Mouse (Mus musculus): ENCODE results near the gene Tmem270. TPM values are rescaled to one million over a fixed set of nuclear protein-coding genes. Genes with fewer than 3 reads are reported as not detected.
A peak's percentile ranks its signal among the peaks of the same experiment; 100 is the strongest.
"Not testable (repeated sequence)": the region's sequence is repeated elsewhere in the genome, so short reads cannot be mapped to it uniquely, and the experiment has no call there.

Gene Tmem270
- total and polyA plus RNA-seq, 3 experiments, result not detected

DNA sequence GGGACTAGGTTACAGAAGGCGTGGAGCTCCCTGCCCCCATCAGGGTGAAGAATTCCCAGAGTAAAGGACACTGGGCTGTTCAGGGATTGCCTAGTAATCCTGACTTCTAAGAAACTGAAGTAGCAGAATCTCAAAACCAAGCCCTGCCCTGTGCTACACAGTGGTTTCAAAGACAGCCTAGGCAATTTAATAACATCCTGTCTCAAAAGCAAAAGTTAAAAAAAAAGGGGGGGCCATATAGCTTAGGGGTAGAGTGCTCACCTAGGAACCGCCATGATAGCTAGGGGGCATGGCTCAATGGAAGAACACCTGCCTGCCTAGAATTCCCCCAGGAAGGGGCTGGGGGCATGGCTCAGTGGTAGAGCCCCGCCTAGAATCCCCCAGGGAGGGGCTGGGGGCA is 32.5 kb upstream of the Tmem270 start:
- H3K4me3 ChIP-seq, result no peak overlapping the region
- H3K36me3 ChIP-seq (ENCODE audit: control insufficient read depth, insufficient read depth, low read length), result no peaks in the 10 kb centered on the region
- H3K4me1 ChIP-seq (ENCODE audit: control insufficient read depth, insufficient read depth, low read length), result no peaks in the 10 kb centered on the region
- TF ChIP-seq POLR2A (IDR thresholded peaks at IDR 0.05; ENCODE audit: insufficient read depth, low read depth, low read length) (no peak), EP300 (IDR thresholded peaks at IDR 0.05; ENCODE audit: insufficient read depth, low read depth, low read length) (no peak), CTCF (IDR thresholded peaks at IDR 0.05) (no peak)
- H3K79me2 ChIP-seq (replicated peaks; ENCODE audit: control insufficient read depth, insufficient read depth, low read length), result no peaks in the 10 kb centered on the region
- no peaks in the 10 kb centered on the region for H3K27me3 ChIP-seq (ENCODE audit: control insufficient read depth, insufficient read depth, low read length)
- H3K27ac ChIP-seq, result no peak overlapping the region
- intact Hi-C loops (cut with DNase I), result no loop called here
- WGBS, result 80% methylated on average over 3 of the region's 3 CpGs
- DNase-seq, result no peak
- no peak overlapping the region for H3K9ac ChIP-seq (ENCODE audit: low read depth, low read length)

DNA sequence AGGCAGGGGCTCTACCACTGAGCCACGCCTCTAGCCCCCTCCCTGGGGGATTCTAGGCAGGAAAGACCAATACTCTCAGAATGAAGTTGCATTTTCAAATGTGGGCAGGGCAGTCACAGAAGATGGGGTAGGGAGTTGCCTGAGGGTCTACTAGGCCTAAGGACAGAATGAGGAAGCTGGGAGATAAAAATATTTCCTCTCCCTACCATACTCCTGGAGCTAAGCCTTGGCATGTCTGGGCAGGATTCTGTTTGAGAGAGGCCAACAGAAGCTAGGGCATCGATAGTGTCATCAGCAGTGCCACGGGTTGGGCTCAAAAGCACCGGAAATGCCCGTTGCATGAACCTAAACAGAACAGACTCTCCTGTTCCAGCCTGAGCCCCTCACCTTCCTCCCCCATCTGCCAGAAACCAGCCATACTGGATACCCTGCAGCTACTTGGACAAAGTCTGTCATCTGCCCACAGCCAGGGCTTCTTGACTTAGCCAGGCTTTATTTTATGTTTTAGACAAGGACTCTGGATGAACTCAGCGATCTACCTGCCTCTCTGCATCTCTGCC is 30.2 kb upstream of the Tmem270 start:
- intact Hi-C loops (cut with DNase I), result no loop called here
- H3K79me2 ChIP-seq (replicated peaks; ENCODE audit: control insufficient read depth, insufficient read depth, low read length), result no peaks in the 10 kb centered on the region
- H3K36me3 ChIP-seq (ENCODE audit: control insufficient read depth, insufficient read depth, low read length), result no peaks in the 10 kb centered on the region
- H3K4me3 ChIP-seq, result no peak overlapping the region
- H3K9ac ChIP-seq (ENCODE audit: low read depth, low read length), result no peak overlapping the region
- no peak for DNase-seq
- 74% methylated on average over 6 of the region's 6 CpGs for WGBS
- H3K4me1 ChIP-seq (ENCODE audit: control insufficient read depth, insufficient read depth, low read length), result no peaks in the 10 kb centered on the region
- TF ChIP-seq POLR2A (IDR thresholded peaks at IDR 0.05; ENCODE audit: insufficient read depth, low read depth, low read length) (no peak), CTCF (IDR thresholded peaks at IDR 0.05) (no peak), EP300 (IDR thresholded peaks at IDR 0.05; ENCODE audit: insufficient read depth, low read depth, low read length) (no peak)
- no peaks in the 10 kb centered on the region for H3K27me3 ChIP-seq (ENCODE audit: control insufficient read depth, insufficient read depth, low read length)
- no peak overlapping the region for H3K27ac ChIP-seq

GRCm38 (mm10) chr5:134936051-134936450 is 29.5 kb upstream of the Tmem270 start:
- H3K9ac ChIP-seq (ENCODE audit: low read depth, low read length), result no peak overlapping the region
- no peak overlapping the region for H3K27ac ChIP-seq
- TF ChIP-seq EP300 (IDR thresholded peaks at IDR 0.05; ENCODE audit: insufficient read depth, low read depth, low read length) (no peak), CTCF (IDR thresholded peaks at IDR 0.05) (no peak), POLR2A (IDR thresholded peaks at IDR 0.05; ENCODE audit: insufficient read depth, low read depth, low read length) (no peak)
- H3K79me2 ChIP-seq (replicated peaks; ENCODE audit: control insufficient read depth, insufficient read depth, low read length), result no peaks in the 10 kb centered on the region
- 76% methylated on average over 6 of the region's 6 CpGs for WGBS
- H3K36me3 ChIP-seq (ENCODE audit: control insufficient read depth, insufficient read depth, low read length), result no peaks in the 10 kb centered on the region
- no peaks in the 10 kb centered on the region for H3K27me3 ChIP-seq (ENCODE audit: control insufficient read depth, insufficient read depth, low read length)
- no peaks in the 10 kb centered on the region for H3K4me1 ChIP-seq (ENCODE audit: control insufficient read depth, insufficient read depth, low read length)
- intact Hi-C loops (cut with DNase I), result no loop called here
- no peak for DNase-seq
- H3K4me3 ChIP-seq, result no peak overlapping the region

- WGBS, result 83% methylated on average over 3 of the region's 3 CpGs
- Histone ChIP-seq H3K36me3 (ENCODE audit: control insufficient read depth, insufficient read depth, low read length) (no peaks in the 10 kb centered on the region), H3K9ac (ENCODE audit: low read depth, low read length) (no peak overlapping the region), H3K27me3 (ENCODE audit: control insufficient read depth, insufficient read depth, low read length) (no peaks in the 10 kb centered on the region), H3K4me1 (ENCODE audit: control insufficient read depth, insufficient read depth, low read length) (no peaks in the 10 kb centered on the region), H3K4me3 (no peak overlapping the region), H3K27ac (no peak overlapping the region), H3K79me2 (replicated peaks; ENCODE audit: control insufficient read depth, insufficient read depth, low read length) (no peaks in the 10 kb centered on the region)
- intact Hi-C loops (cut with DNase I), result no loop called here
- DNase-seq, result no peak
- TF ChIP-seq EP300 (IDR thresholded peaks at IDR 0.05; ENCODE audit: insufficient read depth, low read depth, low read length), result no peak
Observed at GRCm38 (mm10) chr5:134934666-134935065, 28.1 kb upstream of the Tmem270 start.

GRCm38 (mm10) chr5:134933686-134934085 is 27.2 kb upstream of the Tmem270 start:
- H3K36me3 ChIP-seq (ENCODE audit: control insufficient read depth, insufficient read depth, low read length); H3K27me3 ChIP-seq (ENCODE audit: control insufficient read depth, insufficient read depth, low read length); H3K9ac ChIP-seq (ENCODE audit: low read depth, low read length); H3K4me3 ChIP-seq; H3K79me2 ChIP-seq (replicated peaks; ENCODE audit: control insufficient read depth, insufficient read depth, low read length); DNase-seq; H3K4me1 ChIP-seq (ENCODE audit: control insufficient read depth, insufficient read depth, low read length); H3K27ac ChIP-seq: not testable (repeated sequence)
- intact Hi-C loops (cut with DNase I), result loop anchor here (2.0 kb wide), 1 partner anchor 31 kb away; no protein-coding TSS in a partner anchor
- 93% methylated on average over 5 of the region's 5 CpGs for WGBS

DNA sequence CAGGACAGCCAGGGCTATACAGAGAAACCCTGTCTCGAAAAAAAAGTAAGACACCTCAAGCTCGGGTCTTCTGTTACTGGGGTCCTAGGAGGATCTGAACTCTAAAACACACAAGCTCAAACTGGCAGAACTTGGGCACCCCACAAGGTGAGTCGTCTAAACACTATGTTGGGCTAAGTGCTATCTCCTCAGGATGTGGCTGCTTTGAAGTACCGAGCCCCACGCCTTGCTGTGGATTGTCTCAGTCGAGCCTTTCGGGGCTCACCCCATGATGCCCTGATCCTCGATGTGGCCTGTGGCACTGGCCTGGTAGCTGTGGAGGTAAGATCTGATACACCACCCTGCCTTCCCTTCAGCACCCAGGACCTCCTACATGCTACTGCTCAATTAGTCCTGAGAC is 26.7 kb upstream of the Tmem270 start:
- no peaks in the 10 kb centered on the region for H3K4me1 ChIP-seq (ENCODE audit: control insufficient read depth, insufficient read depth, low read length)
- intact Hi-C loops (cut with DNase I), result loop anchor here (2.0 kb wide), 1 partner anchor 32 kb away; no protein-coding TSS in a partner anchor
- H3K9ac ChIP-seq (ENCODE audit: low read depth, low read length), result no peak overlapping the region
- H3K27ac ChIP-seq, result no peak overlapping the region
- no peaks in the 10 kb centered on the region for H3K36me3 ChIP-seq (ENCODE audit: control insufficient read depth, insufficient read depth, low read length)
- no peaks in the 10 kb centered on the region for H3K79me2 ChIP-seq (replicated peaks; ENCODE audit: control insufficient read depth, insufficient read depth, low read length)
- TF ChIP-seq POLR2A (IDR thresholded peaks at IDR 0.05; ENCODE audit: insufficient read depth, low read depth, low read length), result no peak
- TF ChIP-seq CTCF (IDR thresholded peaks at IDR 0.05), result no peak
- TF ChIP-seq EP300 (IDR thresholded peaks at IDR 0.05; ENCODE audit: insufficient read depth, low read depth, low read length), result no peak
- no peaks in the 10 kb centered on the region for H3K27me3 ChIP-seq (ENCODE audit: control insufficient read depth, insufficient read depth, low read length)
- H3K4me3 ChIP-seq, result no peak overlapping the region
- 87% methylated on average over 8 of the region's 8 CpGs for WGBS
- DNase-seq, result peak in 1 of 2 experiments; percentile 9

Data from heart, adult 2 months (tissue).